Mouse (Mus musculus): ENCODE data around the gene Pla2g2d. TPM values are rescaled to one million over a fixed set of nuclear protein-coding genes. Genes with fewer than 3 reads are reported as not detected.
"Not testable (repeated sequence)": the region's sequence is repeated elsewhere in the genome, so short reads cannot be mapped to it uniquely, and the experiment has no call there.

Pla2g2d gene
- polyA plus RNA-seq, 1 experiment from 2014 or later = not detected

DNA sequence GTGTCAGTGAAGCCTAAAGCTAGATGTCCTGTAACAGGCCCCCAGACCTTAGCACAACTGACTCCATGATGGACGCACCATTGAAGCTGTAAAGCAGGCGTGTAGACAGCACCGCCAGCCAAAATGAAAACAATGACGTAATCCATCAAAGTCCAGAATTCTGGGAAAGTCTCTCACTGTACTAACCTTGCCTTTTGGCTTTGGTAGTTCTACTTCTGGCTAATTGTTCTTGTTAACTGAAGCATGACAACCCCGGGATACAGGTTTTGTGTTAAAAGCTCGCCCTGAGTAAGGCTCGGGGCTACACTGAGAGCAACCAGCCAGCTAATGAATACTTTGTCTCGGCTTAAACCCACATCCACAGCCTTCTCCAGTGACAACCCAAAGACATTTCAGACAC is 29.7 kb downstream of the Pla2g2d start:
- Histone ChIP-seq H3K9ac (ENCODE audit: low read depth, low read length) (no peak overlapping the region), H3K27me3 (replicated peaks; ENCODE audit: control insufficient read depth, insufficient read depth, low read length) (0 out of 2 replicates have a peak, but pooled peaks cover 3% of the 10 kb centered on the region), H3K4me1 (replicated peaks; ENCODE audit: control insufficient read depth, insufficient read depth, low read length) (no peaks in the 10 kb centered on the region), H3K27ac (ENCODE audit: low read depth, low read length) (no peak overlapping the region), H3K4me2 (no peak overlapping the region), H3K36me3 (ENCODE audit: control insufficient read depth, insufficient read depth, low read length) (no peaks in the 10 kb centered on the region), H3K9me3 (ENCODE audit: control insufficient read depth, low read length) (no peaks in the 10 kb centered on the region), H3K4me3 (ENCODE audit: low read depth, low read length) (no peak overlapping the region)
- WGBS = 75% methylated on average over 8 of the region's 8 CpGs
- no peak for ATAC-seq (replicated peaks; ENCODE audit: low FRiP score)
- DNase-seq (ENCODE audit: low spot score) = no peak

GRCm38 (mm10) chr4:138806160-138806559 is 30.6 kb downstream of the Pla2g2d start:
- H3K9ac ChIP-seq (ENCODE audit: low read depth, low read length) = no peak overlapping the region
- H3K27me3 ChIP-seq (replicated peaks; ENCODE audit: control insufficient read depth, insufficient read depth, low read length) = 0 out of 2 replicates have a peak, but pooled peaks cover 3% of the 10 kb centered on the region
- no peaks in the 10 kb centered on the region for H3K4me1 ChIP-seq (replicated peaks; ENCODE audit: control insufficient read depth, insufficient read depth, low read length)
- no peak overlapping the region for H3K4me2 ChIP-seq
- WGBS = 78% methylated on average over 8 of the region's 8 CpGs
- ATAC-seq (replicated peaks; ENCODE audit: low FRiP score) (no peak), DNase-seq (ENCODE audit: low spot score) (no peak)
- H3K27ac ChIP-seq (ENCODE audit: low read depth, low read length) = no peak overlapping the region
- H3K4me3 ChIP-seq (ENCODE audit: low read depth, low read length) = no peak overlapping the region
- H3K9me3 ChIP-seq (ENCODE audit: control insufficient read depth, low read length) = no peaks in the 10 kb centered on the region
- no peaks in the 10 kb centered on the region for H3K36me3 ChIP-seq (ENCODE audit: control insufficient read depth, insufficient read depth, low read length)

GRCm38 (mm10) chr4:138806920-138807541 is 31.5 kb downstream of the Pla2g2d start:
- no peak for ATAC-seq (replicated peaks; ENCODE audit: low FRiP score)

GRCm38 (mm10) chr4:138816166-138816565 is 40.6 kb downstream of the Pla2g2d start:
- Histone ChIP-seq H3K4me3 (ENCODE audit: low read depth, low read length) (no peak overlapping the region), H3K4me2 (no peak overlapping the region), H3K27ac (ENCODE audit: low read depth, low read length) (no peak overlapping the region), H3K9me3 (ENCODE audit: control insufficient read depth, low read length) (no peaks in the 10 kb centered on the region), H3K4me1 (replicated peaks; ENCODE audit: control insufficient read depth, insufficient read depth, low read length) (no peaks in the 10 kb centered on the region), H3K27me3 (replicated peaks; ENCODE audit: control insufficient read depth, insufficient read depth, low read length) (0 out of 2 replicates have a peak, but pooled peaks cover 2% of the 10 kb centered on the region), H3K36me3 (ENCODE audit: control insufficient read depth, insufficient read depth, low read length) (no peaks in the 10 kb centered on the region), H3K9ac (ENCODE audit: low read depth, low read length) (no peak overlapping the region)
- 79% methylated on average over 9 of the region's 9 CpGs for WGBS
- DNase-seq (ENCODE audit: low spot score) (no peak), ATAC-seq (replicated peaks; ENCODE audit: low FRiP score) (no peak)

More at GRCm38 (mm10) chr4:138806920-138807541, 31.5 kb downstream of the Pla2g2d start:
- H3K36me3 ChIP-seq (ENCODE audit: control insufficient read depth, insufficient read depth, low read length) = no peaks in the 10 kb centered on the region
- H3K4me2 ChIP-seq = no peak overlapping the region
- no peaks in the 10 kb centered on the region for H3K4me1 ChIP-seq (replicated peaks; ENCODE audit: control insufficient read depth, insufficient read depth, low read length)
- 0 out of 2 replicates have a peak, but pooled peaks cover 3% of the 10 kb centered on the region for H3K27me3 ChIP-seq (replicated peaks; ENCODE audit: control insufficient read depth, insufficient read depth, low read length)
- H3K4me3 ChIP-seq (ENCODE audit: low read depth, low read length) = no peak overlapping the region
- WGBS = 41% methylated on average over 7 of the region's 7 CpGs
- H3K9me3 ChIP-seq (ENCODE audit: control insufficient read depth, low read length) = no peaks in the 10 kb centered on the region
- no peak overlapping the region for H3K27ac ChIP-seq (ENCODE audit: low read depth, low read length)
- H3K9ac ChIP-seq (ENCODE audit: low read depth, low read length) = no peak overlapping the region
- no peak for DNase-seq (ENCODE audit: low spot score)

GRCm38 (mm10) chr4:138817736-138818135 is 42.2 kb downstream of the Pla2g2d start:
- Histone ChIP-seq H3K9me3 (ENCODE audit: control insufficient read depth, low read length) (no peaks in the 10 kb centered on the region), H3K9ac (ENCODE audit: low read depth, low read length) (no peak overlapping the region), H3K4me2 (no peak overlapping the region), H3K27me3 (replicated peaks; ENCODE audit: control insufficient read depth, insufficient read depth, low read length) (0 out of 2 replicates have a peak, but pooled peaks cover 2% of the 10 kb centered on the region), H3K36me3 (ENCODE audit: control insufficient read depth, insufficient read depth, low read length) (no peaks in the 10 kb centered on the region), H3K4me1 (replicated peaks; ENCODE audit: control insufficient read depth, insufficient read depth, low read length) (no peaks in the 10 kb centered on the region), H3K4me3 (ENCODE audit: low read depth, low read length) (no peak overlapping the region), H3K27ac (ENCODE audit: low read depth, low read length) (no peak overlapping the region)
- DNase-seq (ENCODE audit: low spot score) = no peak
- 62% methylated on average over 6 of the region's 6 CpGs for WGBS
- no peak for ATAC-seq (replicated peaks; ENCODE audit: low FRiP score)

GRCm38 (mm10) chr4:138819101-138819500 is 43.6 kb downstream of the Pla2g2d start:
- Histone ChIP-seq H3K27me3 (replicated peaks; ENCODE audit: control insufficient read depth, insufficient read depth, low read length) (0 out of 2 replicates have a peak, but pooled peaks cover 2% of the 10 kb centered on the region), H3K4me2 (no peak overlapping the region), H3K27ac (ENCODE audit: low read depth, low read length) (no peak overlapping the region), H3K36me3 (ENCODE audit: control insufficient read depth, insufficient read depth, low read length) (no peaks in the 10 kb centered on the region), H3K9ac (ENCODE audit: low read depth, low read length) (no peak overlapping the region), H3K4me3 (ENCODE audit: low read depth, low read length) (no peak overlapping the region), H3K9me3 (ENCODE audit: control insufficient read depth, low read length) (no peaks in the 10 kb centered on the region), H3K4me1 (replicated peaks; ENCODE audit: control insufficient read depth, insufficient read depth, low read length) (no peaks in the 10 kb centered on the region)
- DNase-seq (ENCODE audit: low spot score) (no peak), ATAC-seq (replicated peaks; ENCODE audit: low FRiP score) (no peak)
- 43% methylated on average over 8 of the region's 8 CpGs for WGBS

DNA sequence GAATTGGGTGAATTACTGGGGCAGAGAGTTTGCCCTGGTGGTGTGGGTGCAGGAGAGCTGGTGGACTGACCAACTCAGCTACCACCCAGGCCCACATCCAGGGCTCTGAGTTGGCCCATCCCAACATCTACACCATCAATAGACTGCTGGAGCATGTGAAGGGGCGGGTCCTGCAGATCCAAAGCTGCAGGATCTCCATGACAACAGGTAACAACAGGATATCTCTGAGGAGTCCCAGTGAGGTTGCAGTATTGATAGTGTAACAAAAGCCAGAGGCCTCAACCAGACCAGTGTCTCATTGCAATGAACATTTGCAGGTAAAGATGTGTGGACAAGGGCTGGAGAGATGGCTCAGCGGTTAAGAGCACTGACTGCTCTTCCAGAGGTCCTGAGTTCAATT is 45.5 kb downstream of the Pla2g2d start:
- Histone ChIP-seq H3K4me2 (no peak overlapping the region), H3K4me3 (ENCODE audit: low read depth, low read length) (no peak overlapping the region), H3K36me3 (ENCODE audit: control insufficient read depth, insufficient read depth, low read length) (no peaks in the 10 kb centered on the region), H3K9ac (ENCODE audit: low read depth, low read length) (no peak overlapping the region), H3K27me3 (replicated peaks; ENCODE audit: control insufficient read depth, insufficient read depth, low read length) (no peaks in the 10 kb centered on the region), H3K9me3 (ENCODE audit: control insufficient read depth, low read length) (no peaks in the 10 kb centered on the region), H3K27ac (ENCODE audit: low read depth, low read length) (no peak overlapping the region), H3K4me1 (replicated peaks; ENCODE audit: control insufficient read depth, insufficient read depth, low read length) (no peaks in the 10 kb centered on the region)
- no peak for ATAC-seq (replicated peaks; ENCODE audit: low FRiP score)
- DNase-seq (ENCODE audit: low spot score) = no peak
- 70% methylated on average over 2 of the region's 2 CpGs for WGBS

DNA sequence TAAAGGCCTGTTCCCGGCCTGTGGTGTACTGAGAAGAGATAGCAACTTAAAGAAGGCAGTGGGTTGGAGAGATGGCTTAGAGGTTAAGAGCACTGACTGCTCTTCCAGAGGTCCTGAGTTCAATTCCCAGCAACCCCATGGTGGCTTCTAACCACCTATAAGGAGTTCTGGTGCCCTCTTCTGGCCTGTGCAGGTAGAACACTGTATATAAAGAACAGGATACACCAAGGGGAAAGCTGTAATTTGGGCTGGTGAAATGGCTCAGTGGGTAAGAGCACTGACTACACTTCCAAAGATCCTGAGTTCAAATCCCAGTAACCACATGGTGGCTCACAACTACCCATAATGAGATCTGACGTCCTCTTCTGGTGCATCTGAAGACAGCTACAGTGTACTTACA is 48.6 kb downstream of the Pla2g2d start:
- ATAC-seq (replicated peaks; ENCODE audit: low FRiP score); H3K36me3 ChIP-seq (ENCODE audit: control insufficient read depth, insufficient read depth, low read length); H3K9ac ChIP-seq (ENCODE audit: low read depth, low read length); H3K9me3 ChIP-seq (ENCODE audit: control insufficient read depth, low read length); H3K27ac ChIP-seq (ENCODE audit: low read depth, low read length); DNase-seq (ENCODE audit: low spot score); H3K4me2 ChIP-seq; H3K4me3 ChIP-seq (ENCODE audit: low read depth, low read length); H3K27me3 ChIP-seq (replicated peaks; ENCODE audit: control insufficient read depth, insufficient read depth, low read length); H3K4me1 ChIP-seq (replicated peaks; ENCODE audit: control insufficient read depth, insufficient read depth, low read length): not testable (repeated sequence)
- 67% methylated on average over 2 of the region's 2 CpGs for WGBS

DNA sequence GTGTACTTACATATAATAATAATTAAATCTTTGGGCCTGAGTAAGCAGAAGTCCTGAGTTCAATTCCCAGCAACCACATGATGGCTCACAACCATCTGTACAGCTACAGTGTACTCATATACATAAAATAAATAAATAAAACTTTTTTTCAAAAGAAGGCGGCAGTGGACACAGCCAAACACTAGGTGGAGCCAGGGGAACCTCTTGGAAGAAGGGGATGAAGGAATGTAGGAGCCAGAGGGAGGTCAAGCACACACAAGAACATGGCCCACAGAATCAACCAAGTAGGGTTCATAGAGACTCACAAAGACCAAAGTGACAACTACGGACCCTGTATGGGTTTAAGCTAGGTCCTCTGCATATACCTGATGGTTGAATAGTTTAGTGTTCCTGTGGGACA is 49.1 kb downstream of the Pla2g2d start:
- Histone ChIP-seq H3K27me3 (replicated peaks; ENCODE audit: control insufficient read depth, insufficient read depth, low read length) (no peaks in the 10 kb centered on the region), H3K9me3 (ENCODE audit: control insufficient read depth, low read length) (no peaks in the 10 kb centered on the region), H3K36me3 (ENCODE audit: control insufficient read depth, insufficient read depth, low read length) (no peaks in the 10 kb centered on the region), H3K9ac (ENCODE audit: low read depth, low read length) (no peak overlapping the region), H3K27ac (ENCODE audit: low read depth, low read length) (no peak overlapping the region), H3K4me3 (ENCODE audit: low read depth, low read length) (no peak overlapping the region), H3K4me1 (replicated peaks; ENCODE audit: control insufficient read depth, insufficient read depth, low read length) (no peaks in the 10 kb centered on the region), H3K4me2 (no peak overlapping the region)
- WGBS = 79% methylated on average over 2 of the region's 2 CpGs
- no peak for ATAC-seq (replicated peaks; ENCODE audit: low FRiP score)
- no peak for DNase-seq (ENCODE audit: low spot score)

Measured in liver, embryonic 11.5 days (tissue).